Mouse (Mus musculus) stomach, postnatal 0 days (tissue): Measurements from ENCODE around the gene Elmsan1.

Source experiments
- CTCF ChIP-seq: IDR thresholded peaks from 2 replicates; pipeline ENCODE4 v1.5.1; 2016; ENCODE audit warnings: antibody characterized with exemption, low read depth, mild to moderate bottlenecking, moderate library complexity
- EP300 ChIP-seq: optimal IDR thresholded peaks from 2 replicates; pipeline ENCODE3; 2016; ENCODE audit warnings: antibody characterized with exemption

- TF ChIP-seq CTCF (no peak), EP300 (no peak)
Observed at GRCm38 (mm10) chr12:84184979-84185378, 33.7 kb downstream of the Elmsan1 start.
